Mouse (Mus musculus) right cerebral cortex, postnatal 25 days (tissue): ENCODE measurements around the gene Recql.
"Not testable (repeated sequence)": the region's sequence is repeated elsewhere in the genome, so short reads cannot be mapped to it uniquely, and the experiment has no call there.

Experiments used
- DNase-seq: peaks from one replicate; pipeline ENCODE4 v3.0.0; 2022

The Recql gene

DNA sequence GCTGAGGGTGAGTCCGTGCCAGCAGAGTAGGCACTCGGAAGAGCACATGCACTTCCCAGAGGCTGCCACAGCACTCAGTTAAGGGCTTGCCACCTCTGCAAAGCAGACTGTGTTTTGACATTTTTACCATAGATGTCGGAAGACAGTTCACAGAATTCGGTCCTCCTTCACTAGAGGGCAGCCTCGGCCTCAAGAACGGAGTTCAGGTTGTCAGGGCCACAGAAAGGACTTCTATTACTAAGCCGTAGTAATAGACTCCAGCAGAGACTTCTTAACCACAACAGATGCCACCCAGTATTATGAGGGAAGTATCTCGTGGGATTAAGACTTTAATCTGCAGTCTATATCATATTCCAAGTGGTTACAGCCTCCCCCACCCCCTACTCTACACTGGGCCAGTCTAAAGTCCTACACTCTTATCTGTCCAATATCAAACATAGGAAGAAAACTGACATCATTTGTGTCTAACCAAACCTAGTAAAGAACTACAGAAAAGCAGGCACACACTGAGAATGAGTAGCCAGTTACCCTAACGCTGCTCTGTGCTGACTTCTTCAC lies 23.8 kb downstream of the Recql start:
- DNase-seq, result no peak

DNA sequence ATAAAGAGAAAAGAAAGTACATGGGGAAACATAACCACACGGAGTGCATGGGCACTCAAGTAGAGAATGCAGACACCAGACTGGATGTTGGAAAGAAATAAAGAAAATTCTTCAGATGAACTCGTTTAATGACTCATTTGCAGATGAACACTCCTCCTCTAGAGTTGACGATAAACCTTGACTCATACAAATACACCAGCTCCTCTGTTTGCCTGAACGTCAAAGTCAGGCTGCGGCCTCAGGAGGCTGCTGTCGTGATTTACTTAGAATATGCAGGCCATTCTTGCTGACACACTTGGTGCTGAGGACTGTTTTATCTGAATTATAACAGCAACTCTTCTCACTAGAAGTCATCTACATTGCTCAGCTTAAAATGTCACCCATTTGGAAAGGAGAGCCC lies 24.9 kb downstream of the Recql start:
- no peak for DNase-seq

DNA sequence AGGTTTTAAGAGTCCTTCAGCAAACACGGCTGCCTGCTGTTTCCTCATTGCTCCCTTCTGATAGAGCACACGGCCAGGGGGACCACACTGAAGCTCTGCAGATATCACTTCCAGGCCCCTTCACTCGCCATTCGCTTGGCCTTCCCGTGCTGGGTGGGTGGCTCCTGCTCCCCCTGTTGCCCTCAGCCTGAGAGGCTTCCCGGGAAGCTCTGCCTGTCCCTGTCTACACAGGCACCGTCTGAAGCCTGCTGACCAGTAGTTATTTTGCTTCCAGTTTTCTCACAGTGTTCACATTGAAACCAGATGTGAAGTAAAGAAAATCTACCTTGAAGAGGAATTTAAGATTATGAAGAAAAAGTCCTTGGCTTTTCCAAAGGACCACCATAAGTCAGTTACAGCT lies 29.8 kb downstream of the Recql start:
- no peak for DNase-seq

DNA sequence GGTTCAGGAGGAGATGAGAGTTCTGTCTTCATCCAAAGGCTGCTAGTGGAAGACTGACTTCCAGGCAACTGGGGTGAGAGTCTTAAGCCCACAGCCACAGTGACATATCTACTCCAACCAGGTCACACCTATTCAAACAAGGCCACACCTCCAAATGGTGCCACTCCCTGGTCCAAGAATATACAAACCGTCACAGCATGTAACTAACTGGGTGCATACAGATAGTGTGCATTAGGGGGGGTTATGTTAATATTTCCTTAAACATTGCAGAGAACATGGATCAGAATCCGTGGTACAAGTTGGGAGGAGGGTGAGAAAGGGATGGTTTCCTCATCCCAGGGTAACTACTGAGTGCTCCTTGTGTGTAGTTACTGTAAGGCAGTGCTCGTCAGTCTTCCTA lies 34.8 kb downstream of the Recql start:
- DNase-seq, result not testable (repeated sequence)

DNA sequence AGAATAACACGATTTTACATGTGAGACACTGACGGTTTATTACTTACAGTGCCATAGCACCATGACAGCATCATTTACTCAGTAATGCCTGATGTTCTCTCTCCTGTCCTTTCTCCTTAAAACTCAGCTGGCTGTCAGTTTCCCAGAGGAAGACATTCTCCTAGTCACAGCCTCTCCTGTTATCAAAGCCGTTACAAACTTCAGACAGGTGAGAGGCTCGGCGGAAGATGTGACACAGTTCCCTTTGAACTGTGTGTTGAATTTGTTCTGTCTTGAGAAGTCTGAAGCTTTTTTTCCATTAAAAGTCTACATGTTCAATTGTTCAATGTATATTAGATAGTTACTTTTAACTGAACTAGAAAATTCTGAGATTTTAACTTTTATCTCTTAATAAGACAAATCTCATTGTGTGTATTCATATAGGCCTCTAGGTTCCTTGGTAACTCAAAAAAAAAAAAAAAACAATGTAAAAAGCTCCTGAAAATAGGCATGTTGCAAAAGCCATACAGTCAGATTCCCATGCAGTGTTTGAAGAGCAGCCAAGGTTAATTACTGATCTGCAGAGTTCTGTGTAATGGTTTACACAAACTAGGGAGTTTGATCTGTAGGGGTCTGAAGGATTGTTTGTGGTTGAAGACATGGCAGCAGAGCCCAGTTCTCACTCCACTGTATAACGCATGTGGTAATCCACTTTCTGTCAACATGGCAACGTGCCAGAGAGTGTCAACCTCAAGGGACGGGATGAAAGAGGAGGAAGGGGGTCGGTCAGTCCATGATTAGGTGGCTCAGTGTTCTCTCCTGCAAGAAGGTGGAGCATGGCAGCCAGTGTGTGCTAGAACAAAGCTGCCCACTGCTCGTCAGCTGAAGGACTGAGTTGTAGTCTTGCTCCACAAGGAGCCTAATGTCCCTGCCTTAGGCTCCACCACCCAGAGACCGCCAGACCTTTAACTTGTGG lies 39.2 kb downstream of the Recql start:
- no peak for DNase-seq

DNA sequence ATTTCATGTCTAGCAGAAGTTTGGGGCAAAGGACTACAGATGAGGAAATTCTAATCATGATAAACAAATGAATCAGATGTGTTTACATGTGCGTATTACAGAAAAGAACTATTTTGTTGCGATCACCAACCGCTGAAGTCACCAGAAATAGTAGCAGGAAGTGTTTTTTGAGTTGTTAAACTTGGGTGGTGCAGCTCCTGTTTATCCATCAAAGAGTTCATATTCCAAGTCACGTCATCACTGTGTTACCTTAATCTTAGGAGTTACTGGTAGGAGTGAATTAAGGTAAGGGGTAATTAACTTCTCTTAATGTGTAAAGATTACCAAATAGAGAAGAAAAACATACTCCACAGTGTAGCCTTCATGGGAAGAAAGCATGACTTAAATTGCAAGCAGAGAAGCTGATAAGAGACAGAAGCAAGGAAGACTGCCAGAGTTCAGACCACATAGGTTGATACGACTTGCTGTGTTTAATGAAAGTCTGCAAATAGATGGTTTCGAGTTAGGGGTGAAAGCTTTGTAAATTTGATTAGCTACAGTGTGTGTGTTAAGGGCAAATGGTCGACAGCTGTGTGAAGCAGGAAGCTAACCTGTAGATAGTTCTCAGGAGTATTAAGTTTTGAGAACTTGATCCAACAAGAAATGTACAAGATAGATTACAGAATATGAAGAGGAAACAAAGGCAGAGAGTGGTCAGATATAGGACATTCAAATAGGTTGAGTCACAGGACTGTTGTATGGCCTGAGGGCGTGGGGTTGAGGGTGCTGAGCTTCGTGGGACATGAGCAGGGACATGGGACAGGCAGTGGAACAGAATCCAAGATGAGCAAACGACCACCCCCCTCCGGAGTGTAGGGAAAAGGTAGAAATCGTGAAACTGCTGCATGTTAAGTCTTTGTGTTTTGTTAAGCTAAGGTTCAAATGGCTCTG lies 40.4 kb downstream of the Recql start:
- no peak for DNase-seq

DNA sequence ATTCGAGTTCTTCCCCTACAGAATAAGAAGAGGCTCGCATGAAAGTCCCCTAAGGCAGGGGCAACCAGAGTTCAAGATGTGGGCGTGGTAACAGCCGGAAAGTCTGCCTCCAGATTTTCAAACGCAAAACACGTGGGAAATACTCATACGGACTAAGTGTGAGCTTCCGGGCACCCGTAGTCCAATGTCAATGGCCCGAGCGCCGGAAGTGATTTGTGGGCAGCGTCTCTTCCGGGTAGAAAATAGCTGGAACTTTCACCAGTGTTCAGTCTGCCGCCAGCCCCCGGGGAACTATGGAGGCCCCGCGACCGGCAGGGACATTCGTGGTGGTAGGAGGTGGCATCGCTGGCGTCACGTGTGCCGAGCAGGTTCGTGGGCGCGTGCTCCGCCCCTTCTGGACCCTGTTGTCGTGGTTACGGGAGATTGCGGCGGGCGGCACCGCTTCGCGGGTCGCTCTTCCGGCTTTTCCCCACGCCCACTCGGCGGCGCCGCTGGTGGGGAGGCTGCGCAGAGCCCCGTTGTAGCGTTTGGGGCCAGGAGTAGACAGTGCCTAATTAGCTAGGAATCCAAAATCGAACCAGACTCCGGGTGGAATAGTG lies 41.3 kb downstream of the Recql start, which contains the start of gene Pyroxd1:
Gene Pyroxd1 (plus strand): TSS at position 215 of the 599 bp plus-strand sequence.
- peak; percentile 87 for DNase-seq

DNA sequence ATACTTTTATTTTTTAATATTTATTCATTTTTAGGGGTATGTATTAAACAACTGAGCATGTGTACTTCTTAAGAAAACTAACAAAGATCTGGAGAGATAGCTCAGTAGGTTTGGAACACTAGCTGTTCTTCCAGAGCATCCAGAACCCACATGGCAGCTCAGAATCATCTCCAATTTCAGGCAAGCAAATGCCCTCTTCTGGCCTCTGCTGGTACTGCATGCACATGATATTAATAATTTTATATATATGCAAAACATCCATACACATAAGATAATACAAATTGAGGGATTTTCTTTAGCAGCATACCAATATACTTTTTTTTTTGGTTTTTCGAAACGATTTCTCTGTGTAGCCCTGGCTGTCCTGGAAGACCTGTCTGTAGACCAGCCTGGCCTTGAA lies 43.3 kb downstream of the Recql start:
- DNase-seq, result no peak

DNA sequence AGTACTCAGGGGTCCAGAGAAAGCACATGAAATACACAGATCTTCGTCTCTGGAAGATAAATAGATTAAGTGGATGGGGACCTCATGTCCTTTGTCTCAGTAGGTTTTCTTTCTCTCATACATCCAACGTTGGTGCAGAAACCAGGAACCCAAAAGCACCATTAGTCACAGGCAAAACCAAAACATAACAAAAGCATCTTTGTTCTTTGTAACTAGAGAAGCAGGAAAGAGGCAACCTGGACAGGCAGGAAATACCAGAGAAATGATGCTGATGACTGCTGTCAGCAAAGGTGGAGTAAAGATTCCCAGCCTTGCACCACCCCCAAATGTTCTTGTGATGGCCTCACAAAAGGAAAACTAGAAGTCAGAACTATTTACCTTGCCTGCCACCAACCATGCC lies 47.3 kb downstream of the Recql start:
- no peak for DNase-seq

DNA sequence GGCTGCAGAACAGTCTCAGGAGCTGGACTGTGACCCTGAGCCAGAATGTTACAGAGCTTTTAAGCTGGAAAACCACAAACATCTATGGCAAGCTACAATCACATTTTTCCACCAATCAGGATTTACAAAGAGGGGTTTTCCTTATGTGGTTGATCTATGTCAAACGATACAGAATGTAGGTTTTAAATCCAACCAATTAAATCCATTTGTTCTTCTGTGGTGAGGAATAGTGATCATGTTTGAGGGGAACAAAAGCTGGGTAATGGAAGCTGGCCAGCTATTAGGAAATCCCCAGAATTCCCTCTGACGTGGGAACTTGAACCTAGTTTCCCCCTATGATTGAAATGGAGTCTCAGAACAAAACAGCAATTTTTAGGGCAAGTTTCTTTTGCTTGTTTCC lies 47.9 kb downstream of the Recql start:
- DNase-seq, result no peak

DNA sequence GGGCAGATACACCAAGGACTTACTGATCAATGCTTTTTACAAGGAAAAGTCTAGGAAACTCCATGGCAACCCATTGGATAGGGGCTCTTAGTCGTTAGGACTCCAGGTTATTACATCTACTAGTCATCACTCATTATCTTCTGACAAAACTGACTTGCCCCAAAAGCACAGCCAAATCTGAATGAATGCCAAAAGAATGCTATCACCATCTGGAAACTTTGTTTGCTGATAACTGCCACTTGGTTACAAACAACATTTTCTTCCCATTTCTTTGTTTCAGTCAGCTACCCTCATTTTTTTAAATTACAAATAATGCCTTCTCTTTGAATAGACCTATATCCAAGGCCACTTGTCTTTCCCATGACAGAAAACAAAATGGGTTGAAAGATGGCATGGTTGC lies 57.7 kb downstream of the Recql start:
- no peak for DNase-seq

DNA sequence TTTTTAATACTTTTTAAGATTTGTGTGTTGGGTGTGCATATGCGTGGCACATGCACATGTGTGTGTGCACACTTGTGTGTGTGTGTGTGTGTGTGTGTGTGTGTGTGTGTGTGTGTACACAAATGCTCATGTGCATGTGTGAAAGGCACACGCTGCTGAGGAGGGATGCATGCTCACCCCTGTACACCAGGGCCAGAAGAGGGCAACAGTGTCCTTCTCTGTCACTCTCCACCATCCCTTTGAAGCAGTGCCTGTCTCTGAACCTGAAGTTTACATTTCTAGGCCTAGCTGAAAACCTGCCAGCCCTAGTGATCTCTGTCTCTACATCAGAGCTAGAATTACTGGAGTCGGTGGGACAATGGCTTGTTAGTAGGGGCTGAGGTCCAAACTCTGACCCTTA lies 60.3 kb downstream of the Recql start:
- no peak for DNase-seq

DNA sequence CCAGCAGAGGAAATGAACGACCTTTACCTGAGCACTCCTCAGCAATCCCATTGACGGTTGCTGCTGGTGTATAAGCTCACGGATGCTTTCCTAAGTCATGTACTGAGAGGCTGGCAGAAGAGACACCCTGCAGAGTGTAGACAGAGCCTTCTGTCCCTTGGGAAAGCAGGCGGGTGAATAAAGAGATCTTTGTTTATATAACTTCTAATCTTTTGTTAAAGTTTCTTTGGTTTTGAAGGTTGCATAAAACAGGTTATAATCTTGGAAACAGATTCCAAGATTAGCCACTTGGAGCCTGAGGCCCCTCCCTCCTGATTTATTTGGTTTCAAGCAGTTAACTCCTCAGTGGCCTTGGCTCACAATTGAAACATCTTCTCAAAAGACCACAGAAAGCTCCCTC lies 64.0 kb downstream of the Recql start, which contains the start of gene Slco1a5:
Gene Slco1a5 (minus strand): TSS at position 101 of the 400 bp plus-strand sequence.
- DNase-seq, result no peak

DNA sequence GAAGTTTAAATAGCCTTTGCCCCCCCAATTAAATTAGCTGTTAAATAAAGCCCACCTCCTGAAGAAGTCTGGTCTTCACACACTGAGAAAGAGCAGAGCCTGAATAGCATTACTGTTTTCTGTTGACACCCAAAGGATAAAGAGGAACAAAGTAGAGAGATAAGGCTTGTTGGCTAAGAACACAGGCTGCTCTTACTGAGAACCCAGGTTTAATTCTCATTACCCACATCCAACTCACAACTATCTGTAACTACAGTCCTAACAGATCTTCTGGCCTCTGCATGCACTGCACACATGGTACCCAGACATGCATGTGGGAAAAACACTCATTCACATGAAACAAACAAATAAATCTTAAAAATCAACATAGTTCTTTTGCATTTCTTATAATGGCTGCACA lies 69.8 kb downstream of the Recql start:
- no peak for DNase-seq

DNA sequence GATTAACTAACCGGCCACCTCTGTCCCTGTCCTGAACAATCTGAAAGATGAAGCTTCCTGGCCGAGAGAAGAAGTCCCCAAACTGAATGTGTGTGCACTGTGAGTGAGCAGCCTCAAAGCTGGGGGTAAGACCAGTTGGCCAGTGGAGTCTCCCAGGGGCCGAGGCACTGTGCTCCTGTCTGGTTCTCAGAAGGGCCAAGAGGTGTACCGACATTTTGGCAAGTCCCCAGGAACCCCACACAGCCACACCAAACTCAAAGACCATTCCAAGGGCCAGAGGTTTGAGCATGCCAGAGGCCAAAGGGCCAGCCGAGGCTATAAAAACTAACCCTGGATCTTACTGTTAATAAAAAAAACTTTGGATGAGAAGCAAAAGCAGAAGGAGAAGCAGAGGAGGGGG lies 72.6 kb downstream of the Recql start:
- no peak for DNase-seq

DNA sequence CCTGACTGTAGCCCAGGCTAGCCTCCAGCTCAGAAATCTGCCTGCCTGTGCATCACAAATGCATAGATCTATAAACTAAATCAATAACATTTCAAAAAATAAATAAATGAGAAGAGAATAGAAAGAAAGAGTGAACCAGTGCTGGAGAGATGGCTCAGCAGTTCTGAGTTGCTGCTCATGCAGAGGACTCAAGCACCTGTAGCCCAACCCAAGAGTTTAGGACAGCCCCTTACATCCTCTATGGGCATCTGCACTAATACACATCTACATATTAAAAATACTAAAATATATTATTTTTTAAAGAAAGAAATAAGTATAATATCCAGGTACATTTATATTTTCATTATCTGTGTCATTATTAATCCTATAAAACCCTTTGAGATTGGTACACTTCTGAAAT lies 81.8 kb downstream of the Recql start:
- DNase-seq, result no peak
